Mouse (Mus musculus): ENCODE results near the gene Akr7a5. TPM values are rescaled to one million over a fixed set of nuclear protein-coding genes. Genes with fewer than 3 reads are reported as not detected.

Akr7a5 gene
- polyA plus RNA-seq (2021; fragmentation: Nextera tagmentation): 59.9 and 69.9 TPM in 2 replicates
- long read RNA-seq, experiment 1, transcript Akr7a5-201 (7 exons, 1,288 nt): major isoform, 87 of 94 reads
- long read RNA-seq, experiment 1, partial matches to known transcripts: 5 of 94 reads
- long read RNA-seq, experiment 1, other reads (novel, unspliced or antisense): 2 of 94 reads
- long read RNA-seq, experiment 2, transcript Akr7a5-201 (7 exons, 1,288 nt): major isoform, 149 of 155 reads
- long read RNA-seq, experiment 2, partial matches to known transcripts: 0 of 155 reads
- long read RNA-seq, experiment 2, other reads (novel, unspliced or antisense): 6 of 155 reads

GRCm38 (mm10) chr4:139310171-139310898 is at the start of gene Akr7a5, which contains the start of gene Pqlc2:
Gene Akr7a5, plus strand, starts transcription at chr4:139310744.
Gene Pqlc2, minus strand, starts transcription at chr4:139310708.

GRCm38 (mm10) chr4:139351931-139352711 is 41.6 kb downstream of the Akr7a5 start, which contains the start of the genes Mrto4, Emc1 and Ubr4:
Gene Mrto4, minus strand, starts transcription at chr4:139352576.
Gene Emc1, plus strand, starts transcription at chr4:139352587.
Gene Ubr4, plus strand, starts transcription at chr4:139352609.

Small RNA genes within 50 kb of the gene (microRNA-seq; reads per million reads assigned to microRNA genes)
- gene Gm24245 (not detected), gene Gm25732 (not detected)

Other genes starting within 250 kb of the Akr7a5 start
- gene Htr6, start 235.2 kb upstream of the Akr7a5 start, polyA plus RNA-seq (2021; fragmentation: Nextera tagmentation): 2.2 and 3.5 TPM in 2 replicates
- gene Nbl1, start 217.8 kb upstream of the Akr7a5 start, polyA plus RNA-seq (2021; fragmentation: Nextera tagmentation): 51.3 and 62.1 TPM in 2 replicates
- 649 and 693 TPM in 2 replicates for gene Minos1, start 179.6 kb upstream of the Akr7a5 start, polyA plus RNA-seq (2021; fragmentation: Nextera tagmentation)
- 373 and 408 TPM in 2 replicates for gene Capzb, start 117.8 kb upstream of the Akr7a5 start, polyA plus RNA-seq (2021; fragmentation: Nextera tagmentation)
- gene Pqlc2, start within 50 bp of the Akr7a5 start, polyA plus RNA-seq (2021; fragmentation: Nextera tagmentation): 6.9 and 7.3 TPM in 2 replicates
- 77.9 and 80.6 TPM in 2 replicates for gene Mrto4, start 41.8 kb downstream of the Akr7a5 start, polyA plus RNA-seq (2021; fragmentation: Nextera tagmentation)
- gene Emc1, start 41.8 kb downstream of the Akr7a5 start, polyA plus RNA-seq (2021; fragmentation: Nextera tagmentation): 39.4 and 42.7 TPM in 2 replicates
- gene Ubr4, start 41.9 kb downstream of the Akr7a5 start, polyA plus RNA-seq (2021; fragmentation: Nextera tagmentation): 36.4 and 38.5 TPM in 2 replicates
- 1.3 TPM in 2 replicates for gene Iffo2, start 219.8 kb downstream of the Akr7a5 start, polyA plus RNA-seq (2021; fragmentation: Nextera tagmentation)

Data from layer of hippocampus, adult 6 months (tissue).